Mouse (Mus musculus) kidney, postnatal 0 days (tissue): ENCODE measurements around the gene Asb16. TPM values are rescaled to one million over a fixed set of nuclear protein-coding genes. Genes with fewer than 3 reads are reported as not detected.
A peak's percentile ranks its signal among the peaks of the same experiment; 100 is the strongest.

ENCODE experiments used
- ATAC-seq: fragments of 200-750 bp; cut with Nextera tagmentation; replicated peaks from 2 replicates; pipeline ENCODE4 v1.8.0; 2017; ENCODE audit warnings: low read depth, moderate number of reproducible peaks, moderate TSS enrichment, moderate library complexity; ENCODE audit not compliant: low FRiP score
- DNase-seq: peaks from one replicate; pipeline ENCODE4 v3.0.0-alpha.2; 2016; ENCODE audit warnings: low spot score
- H3K27ac ChIP-seq: fragments of 300-500 bp; sonication (generic); 2 replicates; pipeline ENCODE4 v1.5.1; 2014; ENCODE audit warnings: mild to moderate bottlenecking
- H3K27me3 ChIP-seq: fragments of 300-500 bp; sonication (generic); 2 replicates; pipeline ENCODE4 v1.6.1; 2014; ENCODE audit warnings: low read length, mixed read lengths; ENCODE audit not compliant: insufficient read depth
- H3K36me3 ChIP-seq: fragments of 300-500 bp; sonication (generic); 2 replicates; pipeline ENCODE4 v1.6.1; 2014; ENCODE audit warnings: low read length, mixed read lengths; ENCODE audit not compliant: insufficient read depth
- H3K4me1 ChIP-seq: fragments of 300-500 bp; sonication (generic); replicated peaks from 2 replicates; pipeline ENCODE4 v1.6.1; 2014; ENCODE audit warnings: antibody characterized with exemption, low read length, mixed read lengths; ENCODE audit not compliant: insufficient read depth
- H3K4me2 ChIP-seq: fragments of 300-500 bp; sonication (generic); 2 replicates; pipeline ENCODE4 v1.6.1; 2014; ENCODE audit warnings: mild to moderate bottlenecking, low read length, moderate library complexity, mixed read lengths
- H3K4me3 ChIP-seq: fragments of 300-500 bp; sonication (generic); replicated peaks from 2 replicates; pipeline ENCODE4 v1.5.1; 2014; ENCODE audit warnings: low read depth, low read length
- H3K9ac ChIP-seq: fragments of 300-500 bp; sonication (generic); 2 replicates; pipeline ENCODE4 v1.6.1; 2014; ENCODE audit warnings: low read depth, low read length
- H3K9me3 ChIP-seq: fragments of 300-500 bp; sonication (generic); replicated peaks from 2 replicates; pipeline ENCODE4 v1.6.1; 2016; ENCODE audit warnings: low read length, inconsistent platforms, mixed read lengths
- CTCF ChIP-seq: IDR thresholded peaks from 2 replicates; pipeline ENCODE4 v1.5.1; 2016; ENCODE audit warnings: antibody characterized with exemption, low read depth, mild to moderate bottlenecking, moderate library complexity
- WGBS: fragments of 180-500 bp; shearing (Covaris S2); extraction: QIAGEN DNeasy Blood & Tissue Kit; methylation state at CpG from one replicate; pipeline ENCODE4 v1.1.7; 2014; 5-methylcytosine and 5-hydroxymethylcytosine counted together
- polyA plus RNA-seq: library from polyadenylated mRNA; unstranded; fragments of >200 nt; fragmentation: Nextera tagmentation; extraction: Ambion mirVana; gene quantifications from 2 replicates; pipeline ENCODE4 v1.2.1, GENCODE M21; 2015

Gene Asb16
- polyA plus RNA-seq, 1 experiment from 2014 or later: not detected

GRCm38 (mm10) chr11:102228191-102228545 is 40.4 kb upstream of the Asb16 start:
- Histone ChIP-seq H3K9ac (0 out of 2 replicates have a peak overlapping the region, but pooled peaks have one; percentile 18), H3K9me3 (no peaks in the 10 kb centered on the region), H3K36me3 (no peaks in the 10 kb centered on the region), H3K27me3 (no peaks in the 10 kb centered on the region), H3K4me1 (peaks cover 19% of the 10 kb centered on the region), H3K27ac (no peak overlapping the region), H3K4me3 (peak overlapping the region; percentile 95; the same call in 1 of the 2 replicates), H3K4me2 (peak overlapping the region; percentile 88)
- 30% methylated on average over 9 of the region's 9 CpGs for WGBS
- DNase-seq: no peak
- ATAC-seq: no peak
- TF ChIP-seq CTCF: no peak

GRCm38 (mm10) chr11:102228646-102229268 is 39.8 kb upstream of the Asb16 start:
- H3K27ac ChIP-seq: no peak overlapping the region
- DNase-seq (no peak), ATAC-seq (no peak)
- TF ChIP-seq CTCF: no peak
- WGBS: 15% methylated on average over 7 of the region's 7 CpGs
- peak overlapping the region; percentile 95 for H3K4me3 ChIP-seq
- no peaks in the 10 kb centered on the region for H3K36me3 ChIP-seq
- no peaks in the 10 kb centered on the region for H3K27me3 ChIP-seq
- H3K9me3 ChIP-seq: no peaks in the 10 kb centered on the region
- peak overlapping the region; percentile 94 for H3K9ac ChIP-seq
- peak overlapping the region; percentile 88 for H3K4me2 ChIP-seq
- H3K4me1 ChIP-seq: peaks cover 19% of the 10 kb centered on the region

GRCm38 (mm10) chr11:102229331-102229953 is 39.1 kb upstream of the Asb16 start:
- peak; percentile 18; the same call in 1 of the 2 replicates for ATAC-seq
- Histone ChIP-seq H3K4me2 (peak overlapping the region; percentile 88), H3K9ac (peak overlapping the region; percentile 94), H3K27me3 (no peaks in the 10 kb centered on the region), H3K4me3 (peak overlapping the region; percentile 95), H3K4me1 (peaks cover 19% of the 10 kb centered on the region), H3K9me3 (no peaks in the 10 kb centered on the region), H3K27ac (peak overlapping the region; percentile 73; the same call in 1 of the 2 replicates), H3K36me3 (no peaks in the 10 kb centered on the region)
- WGBS: under 1% methylated on average over 34 of the region's 47 CpGs
- TF ChIP-seq CTCF: no peak
- peak; percentile 54 for DNase-seq

GRCm38 (mm10) chr11:102230006-102230741 is 38.4 kb upstream of the Asb16 start, which contains the start of gene Hdac5:
TSS of gene Hdac5 (minus strand) at chr11:102230166.
- H3K9ac ChIP-seq: peak within 1 kb of the TSS; percentile 94
- no peaks in the 10 kb centered on the region for H3K36me3 ChIP-seq
- H3K27ac ChIP-seq: peak within 1 kb of the TSS; percentile 73; the same call in 1 of the 2 replicates
- DNase-seq (peak; percentile 98), ATAC-seq (peak; percentile 90)
- peak within 1 kb of the TSS; percentile 88 for H3K4me2 ChIP-seq
- WGBS: 1% methylated on average over 43 of the region's 49 CpGs
- H3K4me1 ChIP-seq: peaks cover 13% of the 10 kb centered on the region; the same call in 1 of the 2 replicates
- peak; percentile 16; the same call in 1 of the 2 replicates for TF ChIP-seq CTCF
- H3K9me3 ChIP-seq: no peaks in the 10 kb centered on the region
- no peaks in the 10 kb centered on the region for H3K27me3 ChIP-seq
- peak within 1 kb of the TSS; percentile 95 for H3K4me3 ChIP-seq

- Histone ChIP-seq H3K27ac (no peak overlapping the region), H3K4me3 (no peak overlapping the region), H3K4me1 (no peaks in the 10 kb centered on the region), H3K27me3 (no peaks in the 10 kb centered on the region), H3K36me3 (no peaks in the 10 kb centered on the region), H3K9ac (no peak overlapping the region), H3K9me3 (no peaks in the 10 kb centered on the region), H3K4me2 (no peak overlapping the region)
- WGBS: 63% methylated on average over 2 of the region's 2 CpGs
- ATAC-seq (no peak), DNase-seq (no peak)
- no peak for TF ChIP-seq CTCF
Observed at GRCm38 (mm10) chr11:102236022-102236421, 32.5 kb upstream of the Asb16 start.

GRCm38 (mm10) chr11:102240636-102241035 is 27.9 kb upstream of the Asb16 start:
- no peak for DNase-seq
- Histone ChIP-seq H3K9ac (no peak overlapping the region), H3K27ac (no peak overlapping the region), H3K4me2 (no peak overlapping the region), H3K9me3 (no peaks in the 10 kb centered on the region), H3K4me3 (no peak overlapping the region), H3K27me3 (no peaks in the 10 kb centered on the region), H3K36me3 (no peaks in the 10 kb centered on the region), H3K4me1 (peaks cover 9% of the 10 kb centered on the region; the same call in 1 of the 2 replicates)
- ATAC-seq: no peak
- no peak for TF ChIP-seq CTCF
- whole genome bisulfite sequencing: 82% methylated on average over 6 of the region's 6 CpGs
